ENCODE assay signal across 8 mouse cellular contexts in the genomic region with DNA sequence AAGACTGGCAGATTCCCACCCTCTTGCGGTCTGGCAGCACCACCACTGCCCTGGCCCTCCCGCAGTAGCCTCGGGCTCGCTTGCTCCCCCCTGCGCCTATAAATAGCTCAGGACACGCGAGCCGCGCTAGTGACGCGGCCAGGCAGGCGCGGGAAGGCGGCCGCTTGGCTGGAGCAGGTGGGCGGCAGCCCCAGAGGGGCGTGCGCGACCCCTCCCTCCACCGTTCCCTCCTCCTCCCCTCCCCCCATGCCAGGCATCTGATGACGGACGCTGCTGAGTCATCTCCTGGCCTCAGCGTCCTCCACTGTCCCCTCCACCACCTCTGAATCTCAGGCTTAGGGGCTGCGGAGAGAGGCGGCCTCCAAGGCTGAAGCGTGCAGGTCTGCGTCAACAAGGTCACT. TPM values are rescaled to one million over a fixed set of nuclear protein-coding genes. Genes with fewer than 3 reads are reported as not detected.
DNase-seq lines count a peak whose midpoint lies in the region; ATAC-seq lines count a peak whose summit lies in the region.

No protein-coding gene starts in this region.

- peaks cover 3% of the 10 kb centered on the region for H3K36me3 ChIP-seq in midbrain, embryonic 12.5 days

- under 1% methylated on average over 27 of the region's 27 CpGs for WGBS in midbrain, embryonic 12.5 days

- peak; percentile 52 for DNase-seq in ovary, postnatal 36 days (ENCODE audit: low spot score)
- no peak for DNase-seq in ovary, adult 18-20 months (ENCODE audit: low spot score)
- DNase-seq in cerebellum, adult 18-20 months = peak; percentile 75 to 76
- DNase-seq in forelimb bud, embryonic 11.5 days (ENCODE audit: low read depth, low spot score) = peak; percentile 55
- peak; percentile 54 to 71 for DNase-seq in kidney, postnatal 4 days
- no peak for DNase-seq in B cell, adult 2 months

- H3K27me3 ChIP-seq in midbrain, embryonic 12.5 days = peaks cover 27% of the 10 kb centered on the region

- H3K4me2 ChIP-seq in midbrain, embryonic 12.5 days (replicated peaks) = peak overlapping the region; percentile 75

- no peak overlapping the region for H3K27ac ChIP-seq in midbrain, embryonic 12.5 days (replicated peaks)

- peak; percentile 62; the same call in 1 of the 2 replicates for ATAC-seq in midbrain, embryonic 12.5 days (ENCODE audit: low FRiP score, low read depth)
- ATAC-seq in CD4-positive, CD25-positive, alpha-beta regulatory T cell, adult 4 months = no peak

- peaks cover 23% of the 10 kb centered on the region for H3K4me1 ChIP-seq in midbrain, embryonic 12.5 days

- H3K9ac ChIP-seq in midbrain, embryonic 12.5 days (replicated peaks) = peak overlapping the region; percentile 49

- H3K4me3 ChIP-seq in midbrain, embryonic 12.5 days = peak overlapping the region; percentile 40

- no peaks in the 10 kb centered on the region for H3K9me3 ChIP-seq in midbrain, embryonic 12.5 days

RNA-seq across cellular contexts. Expression of a gene that starts 9.5 kb away (rescaled TPM):
- polyA plus RNA-seq in midbrain, embryonic 12.5 days (2016; fragmentation: Nextera tagmentation; extraction: Ambion mirVana) = 741 and 746 TPM in 2 replicates
- polyA plus RNA-seq in CD4-positive, CD25-positive, alpha-beta regulatory T cell, adult 4 months (2017; shearing (Covaris generic)) = 1,000 to 10,000 TPM; 3,157 to 3,173 TPM

RNA-seq across cellular contexts. Expression of a gene that starts 13.1 kb away (rescaled TPM):
- 34.3 and 35.2 TPM in 2 replicates for polyA plus RNA-seq in midbrain, embryonic 12.5 days (2016; fragmentation: Nextera tagmentation; extraction: Ambion mirVana)
- 1 to 10 TPM; 1.8 to 2.4 TPM for polyA plus RNA-seq in CD4-positive, CD25-positive, alpha-beta regulatory T cell, adult 4 months (2017; shearing (Covaris generic))

RNA-seq across cellular contexts. Expression of a gene that starts 17.3 kb away (rescaled TPM):
- polyA plus RNA-seq in midbrain, embryonic 12.5 days (2016; fragmentation: Nextera tagmentation; extraction: Ambion mirVana) = 0.62 and 0.73 TPM in 2 replicates
- not detected for polyA plus RNA-seq in CD4-positive, CD25-positive, alpha-beta regulatory T cell, adult 4 months (2017; shearing (Covaris generic))

RNA-seq across cellular contexts. Expression of a gene that starts 40.0 kb away (rescaled TPM):
- 6.3 and 7.4 TPM in 2 replicates for polyA plus RNA-seq in midbrain, embryonic 12.5 days (2016; fragmentation: Nextera tagmentation; extraction: Ambion mirVana)
- polyA plus RNA-seq in CD4-positive, CD25-positive, alpha-beta regulatory T cell, adult 4 months (2017; shearing (Covaris generic)) = 100 to 1,000 TPM in 1 of 2 experiments, 10 to 100 TPM in 1; 89.8 to 124 TPM

RNA-seq across cellular contexts. Expression of a gene that starts 49.7 kb away (rescaled TPM):
- 0.34 and 0.48 TPM in 2 replicates for polyA plus RNA-seq in midbrain, embryonic 12.5 days (2016; fragmentation: Nextera tagmentation; extraction: Ambion mirVana)
- polyA plus RNA-seq in CD4-positive, CD25-positive, alpha-beta regulatory T cell, adult 4 months (2017; shearing (Covaris generic)) = 1 to 10 TPM; 1.8 to 3.7 TPM

Comparison
In these comparisons a context has a peak if more than half of its experiments do, and no peak if none do; other contexts are left out.
1. DNase-seq: peak in ovary, postnatal 36 days (single experiment), cerebellum, adult 18-20 months (2 of 2), forelimb bud, embryonic 11.5 days (single experiment) and kidney, postnatal 4 days (2 of 2); none in ovary, adult 18-20 months (single experiment) and B cell, adult 2 months (0 of 2).
2. RNA of a gene that starts 13.1 kb away (polyA plus RNA-seq): 34.3 to 35.2 TPM in midbrain, embryonic 12.5 days; 1.8 to 2.4 TPM in CD4-positive, CD25-positive, alpha-beta regulatory T cell, adult 4 months; every median in the first group is over 10 times any median in the second.